Mouse (Mus musculus): ENCODE measurements around the gene Cyld.
"Not testable (repeated sequence)": the region's sequence is repeated elsewhere in the genome, so short reads cannot be mapped to it uniquely, and the experiment has no call there.

Gene Cyld

DNA sequence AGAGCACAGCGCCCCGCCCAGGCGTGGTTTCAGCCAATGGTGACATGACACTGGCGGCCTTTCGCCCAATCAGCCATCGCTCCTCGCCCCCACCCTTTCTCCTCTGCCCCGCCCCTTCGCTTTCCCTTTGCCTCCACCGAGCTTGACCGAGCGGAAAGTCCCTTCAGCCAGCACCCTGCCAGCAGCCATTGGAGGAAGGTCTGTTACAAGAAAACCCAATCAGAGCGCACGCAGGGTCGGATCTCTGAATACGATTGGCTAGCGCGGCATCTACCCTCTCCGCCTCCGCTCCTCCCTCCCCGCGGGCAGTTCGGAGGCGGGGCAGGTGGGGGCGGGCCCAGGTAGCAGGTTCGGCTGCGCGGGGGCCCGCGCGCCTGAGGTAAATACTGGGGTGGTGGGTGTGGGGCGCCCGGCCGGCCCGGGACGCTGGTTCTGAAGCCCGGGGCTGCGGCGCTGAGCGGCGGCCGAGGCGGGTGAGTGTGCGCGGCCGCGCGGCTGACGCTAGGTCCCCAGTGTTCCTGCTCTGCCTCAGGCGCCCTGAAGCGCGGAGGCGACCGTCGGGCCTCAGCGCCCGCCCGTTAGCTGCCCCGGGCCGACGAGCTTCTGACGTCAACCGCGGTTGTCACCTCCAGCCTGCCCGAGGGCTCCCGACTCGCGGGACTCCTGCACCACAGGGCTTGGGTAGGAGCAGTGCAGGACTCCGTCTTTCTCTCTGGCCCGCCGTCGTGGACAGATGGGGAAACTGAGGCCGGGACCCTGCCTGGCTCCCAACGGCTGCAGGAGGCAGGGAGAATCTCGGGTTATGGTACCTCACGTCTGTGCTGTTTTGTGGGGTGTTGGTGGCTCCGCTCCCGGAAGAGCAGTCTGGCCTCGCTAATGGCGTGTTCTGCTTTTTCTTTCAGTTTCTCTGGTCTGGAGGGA lies at the start of gene Cyld:
Gene Cyld, plus strand, starts transcription at position 308 of the 921 bp plus-strand sequence.
- peak; percentile 99 for DNase-seq

- DNase-seq = no peak
These were observed 48.5 kb upstream of the Cyld start for GRCm38 (mm10) chr8:88648322-88648721.

DNA sequence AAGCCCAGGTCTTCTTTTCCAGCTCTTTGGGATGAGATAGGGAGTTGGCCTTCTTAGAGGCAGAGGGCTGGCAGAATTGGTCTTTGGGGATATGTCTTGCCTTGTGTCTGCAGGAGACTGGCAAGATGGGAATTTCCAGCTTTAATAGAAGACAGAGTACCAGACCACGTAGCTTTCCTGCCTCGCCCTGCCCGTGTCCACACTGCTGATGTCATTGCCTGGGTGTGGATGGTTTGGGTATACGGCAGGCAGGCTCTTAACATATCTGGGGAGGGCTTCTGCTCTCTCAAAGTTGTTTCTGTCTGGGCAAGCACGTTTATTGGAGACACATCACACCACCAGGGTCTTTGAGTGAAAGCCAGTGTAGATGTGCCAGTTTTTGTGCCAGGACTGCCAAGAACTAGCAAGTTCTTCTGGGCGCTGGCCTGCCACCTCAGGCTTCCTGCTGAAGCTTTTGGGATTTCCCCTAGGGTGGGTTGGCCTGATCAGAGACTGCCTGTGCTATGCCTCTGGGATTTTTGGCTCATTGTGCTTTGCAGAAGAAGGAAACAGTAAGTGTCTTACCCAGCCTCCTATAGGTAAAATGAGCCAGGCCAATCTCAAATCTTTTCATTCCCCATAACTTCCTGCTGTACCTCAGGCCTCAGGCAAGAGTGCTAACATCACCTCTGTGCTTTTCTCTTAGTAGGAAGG lies 46.7 kb upstream of the Cyld start:
- DNase-seq = no peak

GRCm38 (mm10) chr8:88651122-88651521 lies 45.7 kb upstream of the Cyld start:
- DNase-seq = not testable (repeated sequence)

GRCm38 (mm10) chr8:88655334-88655733 lies 41.5 kb upstream of the Cyld start:
- DNase-seq = no peak

DNA sequence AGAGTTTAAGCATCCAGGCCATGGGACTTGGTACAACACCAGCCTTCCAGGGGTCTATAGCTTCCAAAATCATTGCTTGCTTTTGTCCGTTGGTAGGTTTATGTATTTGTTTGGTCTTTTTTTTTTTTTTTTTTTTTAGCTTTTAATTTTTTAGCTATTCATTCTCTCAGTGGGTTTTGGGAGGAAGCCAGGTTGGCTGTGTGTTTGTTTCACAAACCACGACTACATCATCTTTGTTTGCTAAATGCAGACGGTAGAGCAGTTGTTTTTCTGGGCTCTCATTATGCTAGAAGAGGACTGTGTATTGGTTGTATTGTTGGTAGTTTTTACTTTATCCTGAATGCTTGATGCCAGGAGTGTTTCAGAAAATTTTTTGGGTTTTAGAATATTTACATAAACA lies 37.0 kb upstream of the Cyld start:
- no peak for DNase-seq

DNA sequence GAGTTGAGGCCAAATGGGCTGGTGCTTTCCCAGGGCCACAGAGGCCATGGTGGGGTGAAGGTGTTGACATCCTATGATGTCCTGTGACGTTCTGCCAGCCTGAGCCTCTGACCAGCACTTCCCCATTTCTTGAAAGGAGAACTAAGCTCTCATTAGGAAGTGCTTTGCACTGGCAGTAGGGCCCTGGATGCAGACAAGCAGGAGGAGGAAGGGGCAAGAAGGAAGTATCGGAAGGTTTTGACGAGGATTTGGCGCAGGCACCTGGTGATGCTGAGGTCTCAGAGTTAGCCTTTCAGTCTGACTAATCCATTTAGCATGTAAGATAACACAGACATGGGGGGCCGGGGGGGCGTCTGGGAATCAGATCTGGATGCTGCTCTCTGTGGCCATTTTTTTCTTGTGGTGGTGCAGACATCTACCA lies 34.4 kb upstream of the Cyld start:
- peak; percentile 26 for DNase-seq

GRCm38 (mm10) chr8:88664121-88664520 lies 32.7 kb upstream of the Cyld start:
- no peak for DNase-seq

DNA sequence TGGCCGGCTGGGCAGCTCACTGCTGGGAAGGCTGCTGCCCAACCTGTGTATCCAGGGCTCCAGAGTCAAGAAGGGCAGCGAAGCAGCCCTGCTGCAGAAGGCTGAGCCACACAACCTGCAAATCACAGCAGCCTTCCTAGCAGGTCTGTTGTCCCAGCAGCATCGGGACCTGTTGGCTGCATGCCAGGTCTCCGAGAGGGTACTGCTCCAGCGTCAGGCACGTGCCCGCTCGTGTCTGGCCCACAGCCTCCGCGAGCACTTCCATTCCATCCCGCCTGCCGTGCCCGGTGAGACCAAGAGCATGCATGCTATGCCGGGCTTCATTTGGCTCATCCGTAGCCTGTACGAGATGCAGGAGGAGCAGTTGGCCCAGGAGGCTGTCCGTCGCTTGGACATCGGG lies 31.9 kb upstream of the Cyld start:
- DNase-seq = no peak

DNA sequence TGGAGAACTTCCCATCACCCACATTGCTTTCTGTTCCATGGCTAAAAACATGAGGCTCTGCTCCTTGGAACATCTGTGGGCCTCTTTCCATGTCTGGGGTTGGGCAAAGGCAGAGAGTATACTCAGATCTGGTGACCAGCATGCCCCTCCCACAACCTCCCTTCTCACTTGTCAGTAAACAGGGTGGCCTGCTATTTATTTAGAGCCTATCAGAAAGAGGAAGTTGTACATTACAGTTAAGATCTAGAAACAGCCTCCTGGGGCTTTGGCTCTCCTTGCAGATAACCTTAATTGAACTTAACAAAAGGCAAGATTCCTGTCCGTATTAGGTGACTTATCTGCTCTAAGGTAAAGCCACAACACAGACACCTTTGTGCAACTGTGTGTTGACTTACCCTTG lies 30.4 kb upstream of the Cyld start:
- DNase-seq = peak; percentile 13

DNA sequence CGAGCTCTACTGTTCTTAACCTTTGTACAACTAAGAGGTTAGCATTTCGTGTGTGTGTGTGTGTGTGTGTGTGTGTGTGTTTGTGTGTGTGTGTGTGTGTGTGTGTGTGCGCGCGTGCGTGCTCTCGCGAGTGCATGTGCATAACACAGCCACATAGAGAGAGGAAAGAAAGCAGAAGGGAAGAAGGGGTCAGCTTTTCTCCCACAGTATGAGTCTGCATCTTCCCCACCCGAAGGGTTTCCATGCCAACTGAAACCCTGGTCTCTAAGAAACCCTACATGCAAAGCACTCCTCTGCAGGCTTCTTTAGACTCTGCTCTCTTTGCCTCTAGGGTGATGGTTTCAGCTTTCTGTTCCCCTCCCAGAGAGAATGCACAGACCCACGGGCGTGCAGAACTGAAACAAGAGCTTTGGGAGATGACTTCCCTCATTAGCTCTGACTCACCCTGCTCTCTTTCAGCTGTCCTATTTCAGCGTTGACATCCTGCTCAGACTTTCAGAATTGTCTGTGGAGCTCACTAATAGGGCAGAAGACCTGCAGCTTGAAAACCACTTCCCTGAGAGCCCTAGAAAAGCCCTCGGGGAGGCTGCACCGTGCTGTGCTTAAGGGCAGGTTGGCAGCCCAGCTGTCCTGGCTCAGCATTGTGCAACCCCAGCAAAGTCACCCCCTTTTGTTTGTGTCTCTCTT lies 28.3 kb upstream of the Cyld start:
- DNase-seq = no peak

DNA sequence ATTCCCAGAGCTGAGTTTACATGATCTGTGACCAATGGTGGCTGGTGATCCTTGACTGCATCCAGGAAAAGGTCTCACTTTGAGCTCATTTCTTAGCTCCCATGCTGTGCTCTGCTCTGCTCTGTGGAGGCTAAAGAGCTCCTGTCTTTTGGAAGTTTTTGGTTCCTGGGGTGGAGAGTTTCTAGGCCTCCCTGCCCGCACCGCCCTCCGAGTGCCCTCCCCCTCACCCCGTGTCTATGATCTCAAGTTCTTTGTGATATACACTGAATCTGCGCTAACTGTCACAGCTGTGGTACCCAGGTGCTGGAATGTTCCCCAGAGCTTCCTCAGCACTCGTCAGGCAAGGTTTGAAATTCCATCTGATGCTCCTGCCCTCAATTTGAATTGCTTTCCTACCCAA lies 26.0 kb upstream of the Cyld start:
- DNase-seq = no peak

DNA sequence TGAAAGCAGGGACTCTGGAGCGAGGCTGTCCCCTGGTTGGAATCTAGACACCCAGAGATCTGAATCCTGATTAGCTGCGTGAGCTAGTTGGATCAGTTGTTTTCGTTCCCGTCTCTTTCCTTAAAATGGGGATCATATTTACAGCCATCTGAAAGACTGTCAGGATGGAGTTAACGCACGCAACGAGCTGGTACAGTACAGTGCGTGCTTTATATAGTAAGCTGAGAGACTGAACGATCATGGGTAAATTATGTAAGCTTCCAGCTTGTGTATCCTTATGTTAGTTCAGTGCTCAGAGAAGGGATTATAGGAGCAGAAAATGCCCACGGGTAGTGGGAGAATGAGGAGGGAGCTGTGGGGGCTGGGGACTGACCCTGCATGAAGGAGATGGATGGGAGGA lies 25.3 kb upstream of the Cyld start:
- DNase-seq = no peak

- DNase-seq = no peak
These were observed 23.0 kb upstream of the Cyld start for GRCm38 (mm10) chr8:88673859-88674258.

DNA sequence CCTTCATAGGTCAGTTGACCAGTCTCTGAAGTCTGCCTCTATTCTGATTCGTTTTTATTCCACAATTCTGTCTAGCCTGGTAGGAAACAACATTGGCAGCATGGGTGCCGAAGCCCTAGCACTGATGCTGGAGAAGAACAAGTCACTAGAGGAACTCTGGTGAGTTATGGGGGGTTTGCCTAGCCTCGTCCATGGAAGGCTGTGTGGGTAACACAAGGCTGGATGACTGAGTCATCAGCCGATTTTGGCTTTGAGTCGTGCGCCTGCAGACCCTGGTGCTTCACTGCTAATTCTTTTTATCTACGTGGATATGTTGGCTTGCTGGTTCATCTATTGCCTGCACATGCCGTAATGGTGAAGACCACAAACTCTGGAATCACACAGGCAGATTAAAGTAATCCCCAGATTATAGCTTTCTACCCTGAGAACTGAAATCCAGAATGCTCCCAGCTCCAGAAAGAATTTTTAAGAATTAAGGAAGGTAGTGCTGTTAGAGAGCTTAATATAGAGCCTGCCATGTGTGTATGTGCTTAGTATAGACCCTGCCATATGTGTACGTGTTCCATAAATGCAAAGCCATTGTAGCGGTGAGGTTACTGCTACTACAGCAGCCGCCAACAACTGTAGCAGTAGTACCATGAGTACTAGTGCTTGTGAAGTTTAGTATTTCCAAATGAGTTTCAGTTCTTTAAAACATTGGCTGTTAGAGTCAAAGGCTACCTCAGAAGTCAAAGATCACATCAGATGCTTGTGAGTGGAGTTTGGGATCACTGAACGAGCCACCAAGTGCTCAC lies 21.3 kb upstream of the Cyld start:
- DNase-seq = no peak

DNA sequence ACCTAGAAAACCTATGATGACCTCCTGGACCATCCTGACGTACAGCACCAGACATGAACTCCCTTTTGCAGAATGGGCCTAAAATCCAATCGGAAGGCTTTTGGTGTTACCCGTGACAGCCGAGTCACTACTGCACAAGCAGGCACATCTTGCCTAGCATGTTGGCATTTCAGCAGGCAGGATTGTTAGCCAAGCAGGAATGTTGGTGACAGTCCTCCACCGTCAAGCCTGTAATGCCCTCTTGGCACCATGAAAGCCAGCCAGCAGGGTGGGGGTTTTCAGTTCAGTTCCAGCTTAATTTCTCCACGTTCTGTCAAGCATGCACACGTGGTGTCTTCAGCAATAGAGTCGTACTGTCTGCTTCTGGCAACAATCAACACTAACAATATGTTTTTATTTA lies 19.8 kb upstream of the Cyld start:
- no peak for DNase-seq

DNA sequence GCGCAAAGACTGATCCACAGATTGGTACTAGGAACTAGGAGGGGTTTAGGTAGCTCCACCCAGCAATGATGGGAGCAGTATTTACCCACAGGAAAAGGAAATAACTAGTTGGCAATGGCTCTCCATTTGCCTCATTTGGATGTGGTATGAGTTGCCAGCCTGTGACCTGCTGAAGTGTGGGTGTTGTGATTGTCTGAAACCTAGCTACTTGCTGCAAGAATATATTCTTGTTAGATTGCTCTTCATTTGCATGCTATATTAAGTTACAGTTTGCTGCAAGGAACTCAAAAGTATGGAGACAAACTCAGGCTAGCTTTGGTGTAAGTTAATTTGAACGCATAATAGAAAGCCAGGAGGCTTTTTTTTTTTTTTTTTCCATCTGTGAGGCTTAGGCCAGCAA lies 16.3 kb upstream of the Cyld start:
- no peak for DNase-seq

- no peak for DNase-seq
These were observed 15.8 kb upstream of the Cyld start for GRCm38 (mm10) chr8:88681046-88681445.

- no peak for DNase-seq
These were observed 13.1 kb upstream of the Cyld start for GRCm38 (mm10) chr8:88683656-88684289.

GRCm38 (mm10) chr8:88686226-88686905 lies 10.5 kb upstream of the Cyld start:
- no peak for DNase-seq

DNA sequence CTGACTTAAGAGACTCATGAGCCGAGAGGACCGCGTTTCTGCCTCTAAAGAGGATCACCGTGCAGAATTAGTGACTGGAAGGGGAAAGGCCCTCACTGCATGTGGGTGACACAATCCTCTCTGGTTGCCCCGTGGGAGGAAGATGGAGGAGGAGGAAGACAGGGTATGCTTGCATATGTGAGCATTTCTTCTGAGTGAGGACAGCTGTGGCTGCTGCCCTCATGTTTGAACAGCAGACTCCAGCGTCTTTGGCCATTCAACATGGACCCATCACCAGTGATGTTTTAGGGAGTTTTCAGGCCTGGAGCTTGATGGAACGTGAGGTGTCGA lies 10.0 kb upstream of the Cyld start:
- no peak for DNase-seq

- DNase-seq = no peak
These were observed 7.7 kb upstream of the Cyld start for GRCm38 (mm10) chr8:88689151-88689550.
